Mouse (Mus musculus) right cerebral cortex, adult 18-20 months (tissue): Measurements from ENCODE around the gene Vmn1r203.
"Not testable (repeated sequence)": the region's sequence is repeated elsewhere in the genome, so short reads cannot be mapped to it uniquely, and the experiment has no call there.

Source experiments
- DNase-seq: peaks from one replicate; pipeline ENCODE4 v3.0.0; 2022; ENCODE audit warnings: mixed read lengths

Vmn1r203 gene

DNA sequence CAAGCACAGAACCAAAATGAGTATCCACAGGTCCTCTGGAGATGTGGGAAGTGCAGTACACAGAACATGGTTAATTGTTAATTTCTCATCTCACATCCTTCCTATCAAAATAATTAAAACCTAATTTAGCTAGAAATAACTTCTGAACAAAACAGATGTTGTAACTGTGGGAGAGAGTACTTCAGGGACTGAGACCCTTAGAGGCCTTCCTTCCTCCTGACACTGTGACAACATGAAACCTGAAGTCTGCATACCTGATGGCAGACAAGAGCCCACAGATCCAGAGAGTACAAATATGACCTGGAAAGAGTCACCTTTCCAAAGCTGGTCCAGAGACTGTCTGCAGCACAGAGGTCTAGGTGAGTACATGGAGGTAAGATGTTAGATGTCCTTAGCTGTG is at the start of gene Vmn1r203:
Vmn1r203 (plus strand) TSS at position 301 of the 400 bp plus-strand sequence.
- DNase-seq: no peak

DNA sequence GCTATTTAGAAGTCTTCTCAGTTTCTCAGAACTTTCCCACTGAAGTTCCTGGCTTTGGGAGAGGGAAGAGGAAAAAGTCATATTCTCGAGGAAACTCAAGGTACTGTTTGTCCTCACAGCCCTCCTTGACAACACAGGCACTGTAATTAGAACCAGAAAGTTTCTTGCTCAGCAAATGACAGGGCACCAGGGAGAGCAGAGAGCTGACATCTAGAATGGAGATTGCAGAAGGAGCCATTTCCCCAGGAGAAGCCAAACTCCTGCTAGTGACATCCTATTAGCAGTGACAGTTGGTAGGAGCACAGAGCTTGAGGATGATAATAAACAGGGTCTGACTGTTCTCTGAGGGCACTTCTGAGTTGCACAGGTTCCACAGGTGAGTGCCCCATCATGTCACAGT is 46.3 kb upstream of the Vmn1r203 start, which contains the start of gene Vmn1r201:
Vmn1r201 (plus strand) TSS at position 301 of the 400 bp plus-strand sequence.
- no peak for DNase-seq

DNA sequence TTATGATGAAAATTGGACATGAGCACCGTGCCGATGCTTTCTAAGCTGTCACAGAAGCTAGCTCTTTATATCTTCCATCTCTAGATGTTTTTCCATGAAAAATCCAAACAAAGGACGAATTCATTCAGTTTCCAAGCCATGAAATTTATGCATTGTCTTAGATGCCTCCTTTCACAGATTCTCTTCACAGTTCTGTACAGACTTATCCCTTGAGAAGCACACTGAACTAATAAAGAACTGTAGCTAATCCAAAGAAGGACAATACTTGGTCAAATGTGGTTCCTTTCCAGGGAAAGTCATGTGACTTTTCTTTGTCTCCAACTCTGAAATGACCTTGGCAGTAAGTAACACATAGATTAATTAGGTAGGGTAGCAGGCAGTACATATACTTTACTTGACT is 15.5 kb upstream of the Vmn1r203 start:
- DNase-seq: no peak

- no peak for DNase-seq
Observed at GRCm38 (mm10) chr13:22505281-22505680, 12.6 kb upstream of the Vmn1r203 start, which contains the start of gene Vmn1r202. Gene Vmn1r202 (minus strand): TSS chr13:22505381.

DNA sequence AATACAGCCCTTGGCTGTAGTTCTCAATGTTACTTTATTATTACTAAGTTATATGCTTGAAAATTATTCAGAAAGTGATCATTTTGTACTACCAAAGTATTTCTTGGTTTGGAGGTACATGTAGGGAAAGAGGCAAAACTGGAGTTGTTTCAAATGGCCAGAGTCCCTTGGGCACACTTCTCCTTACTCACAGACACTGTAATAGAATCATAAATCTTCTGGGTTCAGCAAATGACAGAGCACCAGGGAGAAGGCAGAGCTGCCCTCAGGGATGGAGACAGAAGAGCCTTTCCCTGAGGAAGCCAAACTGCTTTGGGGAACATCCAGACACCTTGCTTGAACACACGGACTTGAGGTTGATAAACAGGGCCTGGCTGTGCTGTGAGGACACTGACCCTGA is 35.0 kb downstream of the Vmn1r203 start, which contains the start of gene Vmn1r204:
Vmn1r204 (plus strand) TSS at position 301 of the 400 bp plus-strand sequence.
- not testable (repeated sequence) for DNase-seq

DNA sequence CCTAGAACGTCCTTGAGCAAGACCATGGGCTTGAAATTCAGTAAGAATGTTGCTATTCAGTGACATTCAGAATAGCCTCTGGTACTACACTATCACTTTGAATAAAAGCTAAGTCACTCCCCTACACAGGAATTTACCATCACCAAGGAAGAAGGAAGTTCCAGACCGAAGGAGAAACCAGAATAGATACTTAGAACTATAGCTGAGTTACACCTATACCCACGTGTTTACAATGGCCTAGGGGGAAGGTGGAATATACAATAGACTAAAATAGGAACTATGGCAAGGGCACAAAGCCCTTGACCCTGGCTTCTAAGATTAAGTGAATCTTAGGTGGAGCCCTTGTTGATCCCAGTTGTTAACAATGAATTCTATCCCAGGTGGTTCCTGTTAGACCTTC is 57.0 kb downstream of the Vmn1r203 start:
- not testable (repeated sequence) for DNase-seq
